Mouse (Mus musculus) heart, embryonic 10.5 days (tissue): ENCODE data around the gene Wdr93. TPM values are rescaled to one million over a fixed set of nuclear protein-coding genes. Genes with fewer than 3 reads are reported as not detected.

Experiments
- DNase-seq: peaks from one replicate; pipeline ENCODE4 v3.0.0-alpha.2; 2017; ENCODE audit warnings: low spot score
- H3K27ac ChIP-seq: fragments of 300-500 bp; sonication (generic); 2 replicates; pipeline ENCODE4 v1.5.1; 2016; ENCODE audit warnings: mild to moderate bottlenecking
- H3K27me3 ChIP-seq: fragments of 300-500 bp; sonication (generic); 2 replicates; pipeline ENCODE4 v1.6.1; 2016; ENCODE audit warnings: mild to moderate bottlenecking; ENCODE audit not compliant: poor library complexity, insufficient read depth, severe bottlenecking
- H3K36me3 ChIP-seq: fragments of 300-500 bp; sonication (generic); 2 replicates; pipeline ENCODE4 v1.6.1; 2016; ENCODE audit warnings: mild to moderate bottlenecking, moderate library complexity
- H3K4me1 ChIP-seq: fragments of 300-500 bp; sonication (generic); 2 replicates; pipeline ENCODE4 v1.6.1; 2016; ENCODE audit warnings: mild to moderate bottlenecking
- H3K4me3 ChIP-seq: fragments of 300-500 bp; sonication (generic); 2 replicates; pipeline ENCODE4 v1.5.1; 2016; ENCODE audit warnings: mild to moderate bottlenecking, moderate library complexity
- H3K9me3 ChIP-seq: fragments of 300-500 bp; sonication (generic); 2 replicates; pipeline ENCODE4 v1.6.1; 2016; ENCODE audit warnings: mild to moderate bottlenecking, moderate library complexity
- WGBS: fragments of 180-500 bp; shearing (Covaris S2); methylation state at CpG from one replicate; pipeline ENCODE4 v1.1.7; 2016; 5-methylcytosine and 5-hydroxymethylcytosine counted together
- polyA plus RNA-seq: library from polyadenylated mRNA; unstranded; fragments of >200 nt; fragmentation: Nextera tagmentation; extraction: Ambion mirVana; gene quantifications from 2 replicates; pipeline ENCODE4 v1.2.1, GENCODE M21; 2016

Wdr93 gene
- polyA plus RNA-seq, 1 experiment from 2014 or later = 4.7 TPM

GRCm38 (mm10) chr7:79731438-79731837 is 11.5 kb upstream of the Wdr93 start:
- Histone ChIP-seq H3K4me1 (peaks cover 7% of the 10 kb centered on the region; the same call in 1 of the 2 replicates), H3K9me3 (no peaks in the 10 kb centered on the region), H3K27me3 (peaks cover 47% of the 10 kb centered on the region), H3K4me3 (no peak overlapping the region), H3K36me3 (peaks cover 6% of the 10 kb centered on the region; the same call in 1 of the 2 replicates), H3K27ac (no peak overlapping the region)
- 81% methylated on average over 13 of the region's 13 CpGs for WGBS
- no peak for DNase-seq

DNA sequence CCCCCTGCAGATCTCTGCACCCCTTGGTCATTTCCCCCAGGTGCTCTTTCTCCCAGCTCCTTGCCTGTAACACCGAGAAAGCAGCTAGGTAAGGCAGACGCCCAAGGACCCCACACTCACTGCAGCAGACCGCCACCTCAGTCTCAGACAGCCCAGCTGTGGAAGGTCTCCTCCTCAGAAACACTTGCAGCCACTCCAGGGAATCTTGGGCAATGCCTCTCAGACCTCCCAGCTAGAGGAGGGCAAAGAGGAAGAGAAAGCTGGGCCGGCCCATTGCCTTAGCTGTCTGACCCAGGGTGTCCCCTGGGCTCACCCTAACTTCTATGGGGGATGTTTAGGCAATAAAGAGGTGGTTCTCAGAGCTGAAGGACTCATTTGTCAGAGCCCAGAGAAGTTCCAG is 10.3 kb upstream of the Wdr93 start, which contains the start of gene Plin1:
Plin1 (minus strand) TSS at position 282 of the 400 bp plus-strand sequence.
- DNase-seq = no peak
- Histone ChIP-seq H3K4me3 (no peak within 1 kb of the TSS), H3K36me3 (peaks cover 17% of the 10 kb centered on the region; the same call in 1 of the 2 replicates), H3K4me1 (peaks cover 7% of the 10 kb centered on the region; the same call in 1 of the 2 replicates), H3K27me3 (peaks cover 40% of the 10 kb centered on the region), H3K27ac (no peak within 1 kb of the TSS), H3K9me3 (no peaks in the 10 kb centered on the region)
- WGBS = 42% methylated on average over 4 of the region's 4 CpGs

DNA sequence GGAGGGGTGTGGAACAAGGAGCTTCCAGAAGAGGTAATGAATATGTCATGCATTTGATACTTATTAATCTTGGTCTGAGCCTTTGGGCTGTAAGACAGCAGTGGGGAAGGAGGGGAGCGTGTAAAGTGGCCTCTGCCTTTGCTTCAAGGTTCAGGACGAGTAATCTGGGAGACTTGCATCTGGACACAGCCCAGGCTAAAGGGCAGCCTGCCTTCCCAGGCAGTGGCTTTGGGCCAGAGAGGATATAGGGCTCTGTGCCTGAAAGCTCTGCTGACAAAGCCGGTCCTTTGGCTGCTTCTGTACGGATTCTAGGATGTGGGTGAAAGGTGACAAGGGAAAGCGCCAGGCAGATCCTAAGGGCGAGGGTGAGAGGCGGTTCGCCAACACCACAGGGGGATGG is 8.4 kb upstream of the Wdr93 start:
- 66% methylated on average over 8 of the region's 8 CpGs for whole genome bisulfite sequencing
- H3K4me3 ChIP-seq = no peak overlapping the region
- H3K27me3 ChIP-seq = peaks cover 27% of the 10 kb centered on the region
- DNase-seq = no peak
- H3K9me3 ChIP-seq = no peaks in the 10 kb centered on the region
- no peak overlapping the region for H3K27ac ChIP-seq
- peaks cover 2% of the 10 kb centered on the region; the same call in 1 of the 2 replicates for H3K4me1 ChIP-seq
- H3K36me3 ChIP-seq = peaks cover 18% of the 10 kb centered on the region; the same call in 1 of the 2 replicates

DNA sequence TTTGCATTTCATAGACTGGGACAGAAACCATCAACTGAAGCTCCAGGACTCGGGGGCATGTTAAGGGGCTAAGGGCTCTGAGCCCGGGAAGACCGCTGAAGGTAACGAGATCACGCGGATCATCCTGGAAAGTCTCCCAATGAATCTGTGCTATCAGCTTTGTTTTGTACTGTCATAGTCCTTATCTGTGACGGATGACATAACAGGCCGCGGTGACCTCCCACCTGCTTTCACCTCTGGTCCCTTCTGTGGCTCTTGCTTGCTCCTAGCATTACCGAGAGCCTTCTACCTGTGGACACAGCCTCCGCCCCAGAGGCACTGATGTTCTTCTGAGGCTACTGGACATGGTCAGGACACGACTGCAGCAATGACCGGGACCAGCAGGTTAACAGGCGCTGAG is 6.5 kb upstream of the Wdr93 start:
- 85% methylated on average over 14 of the region's 14 CpGs for WGBS

DNA sequence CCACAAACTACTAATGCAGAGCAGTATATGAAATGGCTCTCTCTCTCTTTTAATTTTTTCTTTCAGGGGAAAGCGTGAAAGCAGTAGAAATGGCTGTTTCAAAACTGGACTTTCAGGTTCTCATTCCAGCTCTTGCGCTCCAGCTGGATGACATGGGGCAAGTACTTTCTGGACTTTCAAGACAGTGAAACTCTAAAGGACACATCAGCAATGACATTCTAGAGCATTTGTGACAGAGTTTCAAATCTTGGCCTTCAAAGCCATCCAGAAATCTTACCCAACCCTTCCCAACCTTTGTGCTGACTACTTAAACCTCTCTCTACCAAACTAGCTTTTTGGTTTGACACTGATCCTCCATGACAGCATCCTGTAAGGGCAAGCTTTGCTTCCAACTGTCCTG is 4.0 kb upstream of the Wdr93 start:
- H3K27ac ChIP-seq = no peak overlapping the region
- DNase-seq = no peak
- 88% methylated on average over 2 of the region's 2 CpGs for WGBS

More for the DNA sequence above, 6.5 kb upstream of the Wdr93 start:
- no peak overlapping the region for H3K27ac ChIP-seq
- H3K9me3 ChIP-seq = no peaks in the 10 kb centered on the region
- H3K4me1 ChIP-seq = no peaks in the 10 kb centered on the region
- peaks cover 18% of the 10 kb centered on the region; the same call in 1 of the 2 replicates for H3K36me3 ChIP-seq
- peaks cover 12% of the 10 kb centered on the region for H3K27me3 ChIP-seq
- DNase-seq = no peak
- no peak overlapping the region for H3K4me3 ChIP-seq

DNA sequence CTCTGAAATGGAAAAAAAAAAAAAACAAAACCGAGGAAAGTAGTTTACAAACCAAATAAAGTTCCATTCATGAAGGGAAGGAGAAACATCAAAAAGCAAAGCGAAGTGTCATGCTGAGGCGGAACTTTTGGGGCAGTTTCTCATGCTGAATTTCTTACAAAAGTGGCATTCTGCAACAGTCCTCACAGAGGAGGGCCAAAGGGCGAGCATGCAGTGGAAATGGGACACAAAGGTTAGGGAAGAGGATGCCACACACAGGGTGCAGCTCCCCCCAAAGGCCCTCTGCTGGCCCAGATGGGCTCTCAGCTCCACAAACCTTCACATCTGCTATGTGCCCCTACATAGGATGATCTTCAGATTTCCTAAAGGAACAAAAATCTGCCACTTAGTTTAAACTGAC is 2.7 kb upstream of the Wdr93 start:
- Histone ChIP-seq H3K27me3 (no peaks in the 10 kb centered on the region), H3K36me3 (peaks cover 13% of the 10 kb centered on the region; the same call in 1 of the 2 replicates), H3K4me1 (peaks cover 5% of the 10 kb centered on the region; the same call in 1 of the 2 replicates), H3K4me3 (no peak overlapping the region), H3K27ac (no peak overlapping the region), H3K9me3 (no peaks in the 10 kb centered on the region)
- DNase-seq = no peak
- 76% methylated on average over 4 of the region's 4 CpGs for WGBS

More for the DNA sequence above, 4.0 kb upstream of the Wdr93 start:
- Histone ChIP-seq H3K27me3 (no peaks in the 10 kb centered on the region), H3K4me3 (no peak overlapping the region), H3K9me3 (no peaks in the 10 kb centered on the region), H3K36me3 (peaks cover 18% of the 10 kb centered on the region; the same call in 1 of the 2 replicates), H3K4me1 (peaks cover 5% of the 10 kb centered on the region; the same call in 1 of the 2 replicates)

DNA sequence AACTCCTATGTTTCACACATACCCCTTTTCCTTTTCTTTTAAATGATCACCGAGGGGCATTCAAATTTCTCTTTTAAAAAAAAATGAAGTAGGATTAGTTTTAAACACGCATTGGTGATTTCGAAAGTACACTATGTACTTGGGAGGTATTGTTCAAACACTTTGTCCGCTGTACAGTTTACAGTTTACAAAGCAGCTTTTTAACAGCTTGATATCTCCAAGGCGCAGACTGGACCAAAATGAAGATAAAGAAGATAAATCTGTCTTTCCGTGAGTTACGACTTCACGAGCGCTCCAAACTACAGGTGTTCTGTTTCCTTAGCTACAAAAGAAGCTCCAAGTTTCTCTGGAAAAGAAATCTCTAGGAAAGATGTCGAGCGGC is 695 bp upstream of the Wdr93 start:
- Histone ChIP-seq H3K9me3 (no peaks in the 10 kb centered on the region), H3K4me3 (peak overlapping the region; percentile 70), H3K27ac (no peak overlapping the region; the same call in 1 of the 2 replicates), H3K4me1 (peaks cover 5% of the 10 kb centered on the region; the same call in 1 of the 2 replicates), H3K36me3 (peaks cover 4% of the 10 kb centered on the region; the same call in 1 of the 2 replicates), H3K27me3 (no peaks in the 10 kb centered on the region)
- DNase-seq = no peak
- WGBS = 25% methylated on average over 11 of the region's 11 CpGs

DNA sequence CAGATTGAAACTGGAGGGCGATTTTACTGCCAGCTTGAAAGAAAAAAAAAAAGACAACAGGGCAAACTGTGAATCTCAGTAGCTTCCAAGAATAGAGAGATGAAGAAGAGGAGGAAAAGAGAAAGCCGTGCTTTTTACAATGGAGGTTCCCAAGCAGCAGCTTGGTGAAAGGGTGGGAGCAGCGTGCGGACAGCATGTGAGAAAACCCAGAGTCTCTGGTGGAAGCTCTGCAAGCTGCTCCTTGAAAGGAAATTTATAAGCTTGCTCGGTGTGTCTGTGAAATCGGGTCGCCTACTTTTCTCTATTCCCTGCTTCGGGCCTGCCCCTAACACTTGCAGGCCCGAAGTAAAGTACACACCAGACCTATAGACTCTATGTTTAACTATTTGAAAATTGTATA is 1.1 kb downstream of the Wdr93 start:
- WGBS = 80% methylated on average over 9 of the region's 9 CpGs
- Histone ChIP-seq H3K27ac (no peak overlapping the region), H3K4me1 (peaks cover 5% of the 10 kb centered on the region; the same call in 1 of the 2 replicates), H3K9me3 (no peaks in the 10 kb centered on the region), H3K27me3 (no peaks in the 10 kb centered on the region), H3K4me3 (no peak overlapping the region), H3K36me3 (no peaks in the 10 kb centered on the region)
- no peak for DNase-seq

DNA sequence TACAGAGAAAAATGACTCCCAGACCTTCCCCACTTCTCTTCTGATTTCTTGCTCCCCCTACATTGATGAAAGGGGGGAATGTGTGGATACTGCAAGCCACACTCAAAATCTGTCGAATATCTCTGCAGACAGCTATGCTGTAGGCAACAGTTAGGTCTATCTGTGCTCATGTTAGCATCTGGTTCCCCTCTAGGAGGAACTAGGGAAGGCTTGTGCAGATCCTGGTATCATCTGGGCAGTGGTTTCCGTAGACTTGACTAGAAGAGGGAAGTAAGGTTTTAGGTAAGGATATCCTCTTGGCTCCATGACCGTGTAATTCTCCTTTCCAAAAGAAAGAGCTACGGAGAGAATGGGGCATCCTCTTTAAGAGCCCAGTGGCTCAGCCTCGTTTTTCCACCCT is 1.6 kb downstream of the Wdr93 start:
- DNase-seq = no peak
- no peak overlapping the region for H3K27ac ChIP-seq
- no peaks in the 10 kb centered on the region for H3K36me3 ChIP-seq
- H3K4me1 ChIP-seq = peaks cover 5% of the 10 kb centered on the region; the same call in 1 of the 2 replicates
- no peaks in the 10 kb centered on the region for H3K27me3 ChIP-seq
- H3K9me3 ChIP-seq = no peaks in the 10 kb centered on the region
- 77% methylated on average over 5 of the region's 5 CpGs for WGBS
- no peak overlapping the region for H3K4me3 ChIP-seq

DNA sequence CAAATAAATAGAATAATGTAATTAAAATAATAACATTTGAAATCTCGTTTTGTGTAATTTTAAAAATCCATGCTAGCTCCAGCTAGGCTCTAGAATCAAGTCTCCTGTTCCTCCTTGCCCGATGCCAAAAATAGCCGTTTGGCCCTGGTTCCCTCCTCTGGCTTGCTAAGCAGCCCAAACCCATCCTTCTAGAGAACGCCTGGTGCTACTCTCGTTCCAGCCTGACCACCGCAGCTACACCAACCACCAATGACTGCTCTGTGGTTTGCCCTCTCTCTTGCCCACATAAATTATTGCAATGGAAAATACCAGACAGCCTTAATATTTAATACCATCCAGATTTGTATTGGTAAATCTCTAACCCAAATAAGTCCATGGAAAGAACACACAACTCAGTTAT is 4.7 kb downstream of the Wdr93 start:
- DNase-seq = no peak
- 71% methylated on average over 6 of the region's 6 CpGs for WGBS
- no peaks in the 10 kb centered on the region for H3K9me3 ChIP-seq
- no peak overlapping the region for H3K4me3 ChIP-seq
- H3K27me3 ChIP-seq = no peaks in the 10 kb centered on the region
- H3K36me3 ChIP-seq = no peaks in the 10 kb centered on the region
- peaks cover 5% of the 10 kb centered on the region; the same call in 1 of the 2 replicates for H3K4me1 ChIP-seq
- H3K27ac ChIP-seq = no peak overlapping the region

- WGBS = 86% methylated on average over 6 of the region's 6 CpGs
- no peaks in the 10 kb centered on the region for H3K4me1 ChIP-seq
These were observed 6.5 kb downstream of the Wdr93 start for GRCm38 (mm10) chr7:79749511-79749910.

DNA sequence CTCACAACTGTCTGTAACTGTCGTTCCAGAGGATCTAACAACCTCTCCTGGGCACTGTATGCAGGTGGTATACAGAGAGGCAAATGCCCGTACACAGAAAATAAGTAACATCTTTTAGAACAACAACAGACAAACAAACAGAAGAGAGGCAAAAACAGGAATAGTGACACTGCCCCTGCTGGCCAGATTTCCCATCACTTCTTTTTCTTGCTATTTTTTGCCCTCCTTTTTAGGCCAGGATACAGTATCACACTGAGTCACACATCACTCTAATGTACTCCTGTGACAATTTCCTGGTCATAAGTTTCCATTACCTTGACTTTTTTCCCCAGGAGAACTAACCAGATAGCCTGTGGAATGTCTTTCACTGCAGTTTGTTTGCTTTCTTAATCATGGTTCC is 13.4 kb downstream of the Wdr93 start:
- Histone ChIP-seq H3K4me1 (no peaks in the 10 kb centered on the region), H3K4me3 (no peak overlapping the region), H3K27me3 (no peaks in the 10 kb centered on the region), H3K36me3 (no peaks in the 10 kb centered on the region), H3K9me3 (no peaks in the 10 kb centered on the region), H3K27ac (no peak overlapping the region)
- 39% methylated on average over 2 of the region's 2 CpGs for WGBS
- no peak for DNase-seq

More at GRCm38 (mm10) chr7:79749511-79749910, 6.5 kb downstream of the Wdr93 start:
- Histone ChIP-seq H3K27me3 (no peaks in the 10 kb centered on the region), H3K27ac (no peak overlapping the region), H3K4me3 (no peak overlapping the region), H3K36me3 (no peaks in the 10 kb centered on the region), H3K9me3 (no peaks in the 10 kb centered on the region)
- DNase-seq = no peak

DNA sequence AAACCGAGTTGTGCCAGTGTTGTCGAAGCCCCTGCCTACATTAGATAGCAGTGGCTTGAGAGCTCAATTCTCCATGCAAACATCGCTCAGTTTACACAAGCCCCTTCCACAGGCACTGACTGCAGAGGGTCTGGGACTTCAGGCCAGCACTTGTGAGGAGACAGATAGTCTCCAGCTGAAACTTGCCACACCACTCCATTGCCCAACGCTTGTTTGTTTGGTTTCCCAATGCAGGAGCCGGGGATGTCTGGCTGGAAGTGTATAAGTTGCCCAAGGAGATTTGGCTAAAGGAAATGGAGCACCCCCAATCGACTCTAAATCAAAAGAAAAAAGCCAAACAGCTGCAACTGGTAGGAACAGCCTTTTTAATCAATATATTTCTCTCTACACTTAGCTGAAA is 15.2 kb downstream of the Wdr93 start:
- Histone ChIP-seq H3K36me3 (no peaks in the 10 kb centered on the region), H3K27ac (no peak overlapping the region), H3K9me3 (no peaks in the 10 kb centered on the region), H3K4me3 (no peak overlapping the region), H3K27me3 (no peaks in the 10 kb centered on the region), H3K4me1 (no peaks in the 10 kb centered on the region)
- no peak for DNase-seq
- 55% methylated on average over 6 of the region's 6 CpGs for WGBS

GRCm38 (mm10) chr7:79759766-79760165 is 16.8 kb downstream of the Wdr93 start:
- Histone ChIP-seq H3K27me3 (no peaks in the 10 kb centered on the region), H3K27ac (no peak overlapping the region), H3K4me1 (no peaks in the 10 kb centered on the region), H3K9me3 (no peaks in the 10 kb centered on the region), H3K36me3 (no peaks in the 10 kb centered on the region), H3K4me3 (no peak overlapping the region)
- DNase-seq = no peak
